Mouse (Mus musculus) ovary, adult 2 months (tissue): ENCODE data around the gene Cd59a. TPM values are rescaled to one million over a fixed set of nuclear protein-coding genes. Genes with fewer than 3 reads are reported as not detected.

Experiments used
- polyA plus RNA-seq: library from polyadenylated mRNA; depleted of rRNA; stranded (reverse); fragments of >200 nt; gene quantifications from 2 replicates; pipeline ENCODE4 v1.2.3, GENCODE M21; 2012; rRNA removed

Gene Cd59a
- 12.8 and 16.2 TPM in 2 replicates for polyA plus RNA-seq

DNA sequence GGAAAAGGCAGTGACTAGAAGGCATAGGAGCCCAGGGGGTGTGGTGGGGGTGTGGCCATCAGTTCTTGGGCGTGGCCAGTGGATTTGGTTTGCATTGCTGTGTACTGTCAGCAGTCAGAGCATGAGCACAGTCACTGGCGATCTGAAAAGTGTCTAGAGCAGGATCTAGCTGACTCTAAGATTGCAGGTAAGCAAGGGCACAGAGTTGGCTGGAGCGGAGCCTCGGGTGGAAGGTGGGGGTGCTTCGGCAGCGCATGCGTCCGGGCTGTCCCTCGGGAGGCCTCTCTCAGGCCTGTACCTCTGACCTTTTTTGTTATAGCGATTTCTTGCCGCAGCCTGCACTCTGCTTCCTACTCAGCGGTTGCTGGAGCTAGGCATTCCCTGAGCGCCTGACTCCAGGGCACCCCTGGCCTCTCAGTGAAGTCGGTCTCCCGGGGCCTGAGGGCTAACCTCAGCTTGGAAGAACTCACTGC is at the start of gene Cd59a:
TSS of gene Cd59a (plus strand) at position 61 of the 473 bp plus-strand sequence.

DNA sequence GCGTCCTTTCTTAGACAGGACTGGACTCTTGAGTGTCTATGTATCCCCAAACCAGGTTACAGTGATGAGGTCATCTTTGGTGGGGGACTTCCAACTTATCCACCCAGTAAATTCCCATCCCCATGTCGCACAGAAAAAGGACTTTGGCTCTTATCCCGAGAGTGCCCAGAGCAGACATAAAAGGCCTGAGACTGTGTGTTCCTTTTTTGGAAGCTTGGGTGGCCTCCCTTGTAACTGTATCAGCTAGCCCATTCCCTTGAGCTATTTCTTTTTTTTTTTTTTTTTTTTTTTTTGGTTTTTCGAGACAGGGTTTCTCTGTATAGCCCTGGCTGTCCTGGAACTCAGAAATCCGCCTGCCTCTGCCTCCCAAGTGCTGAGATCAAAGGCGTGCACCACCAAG is 30.1 kb upstream of the Cd59a start, which contains the start of gene Gm10912:
TSS of gene Gm10912 (plus strand) at position 301 of the 400 bp plus-strand sequence.

DNA sequence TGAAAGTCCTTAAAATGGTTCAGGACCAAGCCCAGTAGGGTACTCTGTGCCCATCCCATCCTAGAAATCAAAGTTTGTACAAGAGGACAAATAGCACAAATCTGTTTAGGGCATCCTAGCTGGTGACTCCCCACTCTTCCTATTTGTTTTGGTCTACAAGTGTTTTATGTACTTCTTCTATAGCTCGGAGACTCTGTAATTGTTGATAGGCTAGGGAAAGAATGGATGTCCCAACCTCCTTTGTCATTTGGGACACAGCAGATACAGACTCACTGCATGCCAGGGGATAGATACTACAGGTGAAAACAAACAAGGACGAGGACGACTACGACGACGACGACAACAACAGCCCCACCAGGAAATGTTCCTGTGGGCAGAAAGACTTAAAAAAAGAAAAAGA is 27.2 kb upstream of the Cd59a start, which contains the start of gene Gm10799:
TSS of gene Gm10799 (minus strand) at position 101 of the 400 bp plus-strand sequence.

DNA sequence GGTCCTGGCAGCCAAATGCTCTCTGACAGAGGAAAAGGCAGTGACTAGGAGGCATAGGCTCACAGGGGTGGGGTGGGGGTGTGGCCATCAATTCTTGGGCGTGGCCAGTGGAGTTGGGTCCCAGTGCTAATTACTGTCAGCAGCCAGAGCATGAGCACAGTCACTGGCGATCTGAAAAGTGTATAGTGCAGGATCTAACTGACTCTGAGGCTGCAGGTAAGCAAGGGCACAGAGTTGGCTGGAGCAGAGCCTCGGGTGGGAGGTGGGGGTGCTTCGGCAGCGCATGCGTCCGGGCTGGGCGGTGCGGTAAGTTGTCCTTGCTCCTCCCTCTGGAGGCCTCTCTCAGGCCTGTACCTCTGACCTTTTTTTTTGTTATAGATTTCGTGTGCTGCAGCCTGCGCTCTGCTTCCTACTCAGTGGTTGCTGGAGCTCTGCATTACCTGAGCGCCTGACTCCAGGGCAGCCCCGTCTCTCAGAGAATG is 25.9 kb upstream of the Cd59a start, which contains the start of gene Cd59b:
TSS of gene Cd59b (plus strand) at position 146 of the 482 bp plus-strand sequence.

DNA sequence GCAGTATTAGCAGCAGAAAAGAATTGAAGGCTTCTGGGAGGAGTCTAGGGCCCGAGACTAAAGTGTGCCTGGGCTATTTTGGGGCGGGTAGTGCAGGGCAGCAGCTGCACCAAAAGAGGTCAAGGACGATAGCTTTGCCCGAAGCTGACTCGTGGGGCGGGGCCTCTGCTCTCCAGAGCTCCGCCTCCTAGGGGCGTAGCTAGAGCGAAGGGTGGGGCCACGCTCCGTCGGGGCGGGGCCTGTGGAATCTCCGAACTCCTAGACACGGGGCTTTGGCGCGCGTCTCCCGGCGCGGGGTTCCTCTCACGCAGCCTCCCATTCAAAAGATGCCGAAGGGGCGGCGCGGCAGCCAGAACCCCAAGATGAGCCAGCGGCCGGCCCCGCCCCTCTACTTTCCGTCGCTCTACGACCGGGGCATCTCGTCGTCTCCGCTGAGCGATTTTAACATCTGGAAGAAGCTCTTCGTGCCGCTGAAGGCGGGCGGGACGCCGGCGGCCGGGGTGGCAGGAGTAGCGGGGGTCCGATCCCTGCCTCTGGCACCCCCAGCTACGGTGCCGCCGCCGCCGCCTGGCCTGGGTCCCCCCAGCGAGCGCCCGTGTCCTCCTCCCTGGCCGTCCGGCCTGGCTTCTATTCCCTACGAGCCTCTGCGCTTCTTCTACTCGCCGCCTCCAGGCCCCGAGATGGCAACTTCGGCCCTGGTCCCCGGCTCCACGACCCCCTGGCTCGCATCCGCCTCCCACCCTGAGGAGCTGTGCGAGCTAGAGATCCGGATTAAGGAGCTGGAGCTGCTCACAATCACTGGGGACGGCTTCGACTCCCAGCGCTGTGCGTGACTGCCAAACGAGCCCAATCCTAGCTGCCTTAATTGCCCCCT is 27.1 kb downstream of the Cd59a start, which contains the start of gene A930018P22Rik:
TSS of gene A930018P22Rik (plus strand) at position 265 of the 874 bp plus-strand sequence.

Other genes starting within 250 kb of the Cd59a start
- 21.1 and 26.4 TPM in 2 replicates for gene Lmo2, start 137.8 kb upstream of the Cd59a start, polyA plus RNA-seq
- 14.7 and 21.4 TPM in 2 replicates for gene Fbxo3, start 68.1 kb upstream of the Cd59a start, polyA plus RNA-seq
- not detected in 2 replicates for gene 4931422A03Rik, start 67.4 kb upstream of the Cd59a start, polyA plus RNA-seq
- 0.09 TPM in 1 of 2 replicates, not detected in the other for gene Gm10912, start 30.0 kb upstream of the Cd59a start, polyA plus RNA-seq
- gene Gm10799, start 27.3 kb upstream of the Cd59a start, polyA plus RNA-seq = not detected in 2 replicates
- gene Cd59b, start 26.0 kb upstream of the Cd59a start, polyA plus RNA-seq = 3.4 and 8.8 TPM in 2 replicates
- gene A930018P22Rik, start 27.0 kb downstream of the Cd59a start, polyA plus RNA-seq = 0.74 and 1.2 TPM in 2 replicates